Mouse (Mus musculus) spleen, adult 2 months (tissue): ENCODE measurements around the gene Appl1.

Experiments
- CTCF ChIP-seq: fragments of 200-500 bp; IDR thresholded peaks from 2 replicates; pipeline ENCODE4 v1.5.1; 2011; ENCODE audit warnings: mild to moderate bottlenecking, inconsistent platforms; ENCODE audit not compliant: insufficient read depth, insufficient read length, insufficient replicate concordance; ENCODE audit errors: extremely low read depth
- POLR2A ChIP-seq: fragments of 200-500 bp; IDR thresholded peaks from 2 replicates; pipeline ENCODE4 v1.6.1; 2011; ENCODE audit warnings: low read depth, low read length, inconsistent platforms

DNA sequence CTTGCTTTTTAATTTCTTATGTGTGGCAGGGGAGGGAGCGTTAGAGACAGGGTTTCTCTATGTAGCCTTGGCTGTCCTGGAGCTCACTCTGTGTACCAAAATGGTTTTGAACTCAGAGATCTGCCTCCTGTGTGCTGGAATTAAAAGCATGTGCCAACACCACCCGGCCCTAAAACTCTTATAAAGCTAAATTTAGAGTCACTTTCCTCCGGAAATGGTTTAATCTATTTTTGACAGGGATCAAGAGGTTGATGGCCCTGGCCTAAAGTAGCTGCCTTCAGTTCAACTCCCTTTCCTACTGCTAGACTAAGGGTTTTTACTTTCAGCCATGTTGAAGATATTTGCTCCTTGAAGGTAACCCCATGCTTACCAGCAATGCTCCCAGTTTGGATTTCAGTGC lies 22.4 kb upstream of the Appl1 start:
- no peak for TF ChIP-seq POLR2A
- no peak for TF ChIP-seq CTCF
